Comparison of ENCODE assay signal across 10 mouse cellular contexts in the genomic region with DNA sequence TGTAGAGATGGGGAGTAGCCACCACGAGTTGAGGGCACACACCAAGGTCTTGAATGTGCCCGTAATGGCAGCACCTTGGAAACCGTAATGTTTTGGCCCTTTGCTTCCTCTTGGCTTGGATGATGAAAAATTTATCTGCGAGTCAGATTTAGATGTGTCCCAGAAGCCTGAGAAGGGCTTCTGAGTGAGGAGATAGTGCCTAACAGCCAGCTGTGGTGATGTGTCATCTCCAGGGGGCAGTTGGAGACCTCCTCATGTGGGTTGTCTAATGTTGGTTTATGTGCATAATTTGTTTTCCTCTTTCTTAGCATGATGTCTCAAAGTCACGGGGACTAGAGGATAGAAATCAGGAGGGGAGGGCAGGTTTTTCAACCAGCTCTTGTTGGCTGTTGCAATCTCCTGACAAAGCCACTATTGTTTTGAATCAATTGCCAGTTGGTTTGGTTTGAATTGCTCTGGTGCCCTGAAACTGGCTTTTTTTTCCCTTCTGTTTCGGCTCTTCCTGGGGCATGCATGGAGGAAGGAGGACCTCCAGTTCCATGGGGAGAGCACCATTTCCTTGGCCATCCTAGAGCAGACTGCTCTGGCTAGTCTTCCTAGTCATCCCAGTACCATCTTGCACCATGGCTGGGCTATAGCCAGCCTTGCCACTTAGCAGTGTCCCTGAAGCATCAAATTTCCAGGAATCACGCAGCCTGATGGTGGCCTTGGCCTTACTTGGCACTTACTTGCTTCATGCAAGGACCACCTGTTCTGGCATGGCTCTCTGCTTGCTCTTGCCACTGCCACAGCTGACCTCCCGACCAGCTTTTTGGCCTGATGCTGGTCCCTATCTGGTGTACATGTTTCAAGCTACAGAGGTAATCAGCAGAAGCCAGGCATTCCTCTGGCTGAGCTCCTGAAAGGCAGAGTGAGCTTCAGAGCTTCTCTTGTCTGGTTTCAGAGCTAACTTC. TPM values are rescaled to one million over a fixed set of nuclear protein-coding genes. Genes with fewer than 3 reads are reported as not detected.
DNase-seq lines count a peak whose midpoint lies in the region; ATAC-seq and TF ChIP-seq lines count a peak whose summit lies in the region.
"Had no signal": no experiment of that assay in that cellular context is flagged by ENCODE, and none has a peak within 500 bp of the region (broad histone marks: within the 10 kb centered on the region; RNA-seq: fewer than 3 reads in every experiment).

No protein-coding gene starts in this region.

- no peak for ATAC-seq in hindbrain, embryonic 15.5 days (ENCODE audit: low FRiP score, low read depth)
- ATAC-seq in hindbrain, embryonic 16.5 days = no peak
- ATAC-seq in midbrain, postnatal 0 days (ENCODE audit: low FRiP score) = no peak

- 0 out of 2 replicates have a peak overlapping the region, but pooled peaks have one; percentile 8 for H3K27ac ChIP-seq in hindbrain, embryonic 15.5 days (replicated peaks)
- H3K27ac ChIP-seq in hindbrain, embryonic 16.5 days (ENCODE audit: low read depth, low read length) = no peak overlapping the region
- no peak overlapping the region for H3K27ac ChIP-seq in midbrain, postnatal 0 days (ENCODE audit: low read depth, low read length)
- H3K27ac ChIP-seq: embryonic facial prominence, embryonic 12.5 days; limb, embryonic 12.5 days had no signal

- no peak overlapping the region for H3K4me3 ChIP-seq in hindbrain, embryonic 15.5 days
- no peak overlapping the region for H3K4me3 ChIP-seq in hindbrain, embryonic 16.5 days (ENCODE audit: low read length)
- H3K4me3 ChIP-seq in midbrain, postnatal 0 days (ENCODE audit: low read depth, low read length) = no peak overlapping the region
- H3K4me3 ChIP-seq: embryonic facial prominence, embryonic 12.5 days; limb, embryonic 12.5 days had no signal

- no peaks in the 10 kb centered on the region for H3K36me3 ChIP-seq in hindbrain, embryonic 15.5 days
- no peaks in the 10 kb centered on the region for H3K36me3 ChIP-seq in hindbrain, embryonic 16.5 days (ENCODE audit: control insufficient read depth, insufficient read depth, low read length)
- H3K36me3 ChIP-seq in midbrain, postnatal 0 days (ENCODE audit: insufficient read depth, low read length) = no peaks in the 10 kb centered on the region
- H3K36me3 ChIP-seq: embryonic facial prominence, embryonic 12.5 days; limb, embryonic 12.5 days had no signal

- H3K9ac ChIP-seq in hindbrain, embryonic 15.5 days = no peak overlapping the region
- H3K9ac ChIP-seq in hindbrain, embryonic 16.5 days (ENCODE audit: low read depth, low read length) = no peak overlapping the region
- H3K9ac ChIP-seq in midbrain, postnatal 0 days (replicated peaks; ENCODE audit: low read length, poor library complexity, severe bottlenecking) = no peak overlapping the region
- H3K9ac ChIP-seq: embryonic facial prominence, embryonic 12.5 days; limb, embryonic 12.5 days had no signal

- TF ChIP-seq CTCF in midbrain, postnatal 0 days (IDR thresholded peaks at IDR 0.05) = no peak

- H3K27me3 ChIP-seq in hindbrain, embryonic 15.5 days = no peaks in the 10 kb centered on the region
- no peaks in the 10 kb centered on the region for H3K27me3 ChIP-seq in hindbrain, embryonic 16.5 days (replicated peaks; ENCODE audit: control insufficient read depth, insufficient read depth, low read length)
- H3K27me3 ChIP-seq in midbrain, postnatal 0 days (ENCODE audit: insufficient read depth, low read length) = no peaks in the 10 kb centered on the region
- H3K27me3 ChIP-seq: embryonic facial prominence, embryonic 12.5 days; limb, embryonic 12.5 days had no signal

- H3K4me1 ChIP-seq in hindbrain, embryonic 15.5 days (replicated peaks) = peaks cover 22% of the 10 kb centered on the region
- peaks cover 19% of the 10 kb centered on the region for H3K4me1 ChIP-seq in hindbrain, embryonic 16.5 days (ENCODE audit: control insufficient read depth, insufficient read depth, low read depth, low read length)
- no peaks in the 10 kb centered on the region for H3K4me1 ChIP-seq in midbrain, postnatal 0 days (ENCODE audit: insufficient read depth, low read length)

- no peak overlapping the region for H3K4me2 ChIP-seq in hindbrain, embryonic 15.5 days
- H3K4me2 ChIP-seq in hindbrain, embryonic 16.5 days (ENCODE audit: low read length) = no peak overlapping the region
- no peak overlapping the region for H3K4me2 ChIP-seq in midbrain, postnatal 0 days (ENCODE audit: low read depth, low read length, poor library complexity, severe bottlenecking)
- H3K4me2 ChIP-seq: embryonic facial prominence, embryonic 12.5 days; limb, embryonic 12.5 days had no signal

- peak; percentile 18 for DNase-seq in MN1 (ENCODE audit: low spot score)
- DNase-seq in adrenal gland, postnatal 25 days = peak; percentile 18
- DNase-seq in heart, postnatal 4 days = peak; percentile 45
- no peak for DNase-seq in midbrain, postnatal 0 days (ENCODE audit: low spot score)
- no peak for DNase-seq in c-Kit-positive CD71-positive TER-119-positive erythroid progenitor cells, embryonic 14.5 days (ENCODE audit: low spot score)
- no peak for DNase-seq in kidney, adult 11 months

- H3K9me3 ChIP-seq in hindbrain, embryonic 15.5 days = no peaks in the 10 kb centered on the region
- H3K9me3 ChIP-seq in hindbrain, embryonic 16.5 days (ENCODE audit: control insufficient read depth, low read length) = no peaks in the 10 kb centered on the region
- no peaks in the 10 kb centered on the region for H3K9me3 ChIP-seq in midbrain, postnatal 0 days (ENCODE audit: low read length)
- H3K9me3 ChIP-seq: embryonic facial prominence, embryonic 12.5 days; limb, embryonic 12.5 days had no signal

- WGBS in hindbrain, embryonic 15.5 days = 63% methylated on average over 8 of the region's 8 CpGs
- WGBS in hindbrain, embryonic 16.5 days = 69% methylated on average over 8 of the region's 8 CpGs
- WGBS in midbrain, postnatal 0 days = 76% methylated on average over 8 of the region's 8 CpGs

RNA-seq across cellular contexts. Expression of gene Mlxip, which starts 22.2 kb away (rescaled TPM):
- 18.3 and 20.6 TPM in 2 replicates for polyA plus RNA-seq in hindbrain, embryonic 15.5 days (2015; fragmentation: Nextera tagmentation; extraction: Ambion mirVana)
- polyA plus RNA-seq in hindbrain, embryonic 16.5 days (2015; fragmentation: Nextera tagmentation; extraction: Ambion mirVana) = 15.2 and 20.7 TPM in 2 replicates
- 25.3 and 30.5 TPM in 2 replicates for total RNA-seq in adrenal gland, postnatal 25 days (2021)
- total RNA-seq in heart, postnatal 4 days (2021) = 10 to 100 TPM; 19.2 to 21.0 TPM
- 16.6 and 17.9 TPM in 2 replicates for total RNA-seq in midbrain, postnatal 0 days (2014; rRNA removed)
- polyA plus RNA-seq in midbrain, postnatal 0 days (2015; fragmentation: Nextera tagmentation; extraction: Ambion mirVana) = 9.8 and 11.3 TPM in 2 replicates

Comparison
In these comparisons a context has a peak if more than half of its experiments do, and no peak if none do; other contexts are left out.
1. DNase-seq: peak in MN1 (single experiment), adrenal gland, postnatal 25 days (single experiment) and heart, postnatal 4 days (single experiment); none in midbrain, postnatal 0 days (single experiment), c-Kit-positive CD71-positive TER-119-positive erythroid progenitor cells, embryonic 14.5 days (single experiment) and kidney, adult 11 months (single experiment).